28 mouse cellular contexts compared by ENCODE assay signal in genomic region chr12:54037602-54038001, GRCm38 (mm10).
"Had no signal": no experiment of that assay in that cellular context is flagged by ENCODE, and none has a peak within 500 bp of the region (broad histone marks: within the 10 kb centered on the region; RNA-seq: fewer than 3 reads in every experiment).

No protein-coding gene starts in this region.

- H3K27me3 ChIP-seq: limb, embryonic 12.5 days; limb, embryonic 13.5 days; limb, embryonic 15.5 days; liver, embryonic 12.5 days; liver, embryonic 13.5 days; liver, embryonic 15.5 days; megakaryocyte, embryonic 14.5 days; midbrain, embryonic 12.5 days; midbrain, embryonic 13.5 days; midbrain, embryonic 15.5 days; neural tube, embryonic 12.5 days had no signal

- DNase-seq: left cerebral cortex, postnatal 4 days; liver; liver, embryonic 13.5 days; liver, postnatal 0 days; lung, adult 18-20 months; lung, adult 2 months; lung, embryonic 14.5 days; lung, postnatal 10 days; lung, postnatal 14 days; lung, postnatal 36 days; lung, postnatal 4 days; midbrain, embryonic 14.5 days had no signal

- H3K4me3 ChIP-seq: limb, embryonic 10.5 days; limb, embryonic 12.5 days; limb, embryonic 13.5 days; limb, embryonic 15.5 days; liver, embryonic 12.5 days; liver, embryonic 13.5 days; liver, embryonic 15.5 days; lung, embryonic 15.5 days; midbrain, embryonic 10.5 days; midbrain, embryonic 12.5 days; midbrain, embryonic 13.5 days; midbrain, embryonic 15.5 days; neural tube, embryonic 12.5 days had no signal

- ATAC-seq: liver, embryonic 12.5 days; liver, postnatal 0 days; lung, postnatal 0 days; midbrain, embryonic 13.5 days; midbrain, embryonic 15.5 days; midbrain, embryonic 16.5 days had no signal

- H3K36me3 ChIP-seq: limb, embryonic 10.5 days; limb, embryonic 12.5 days; limb, embryonic 13.5 days; limb, embryonic 15.5 days; liver, embryonic 12.5 days; liver, embryonic 13.5 days; liver, embryonic 15.5 days; lung, embryonic 15.5 days; midbrain, embryonic 10.5 days; midbrain, embryonic 12.5 days; midbrain, embryonic 13.5 days; midbrain, embryonic 15.5 days; neural tube, embryonic 12.5 days had no signal

- H3K4me2 ChIP-seq: limb, embryonic 12.5 days; limb, embryonic 13.5 days; limb, embryonic 15.5 days; liver, embryonic 12.5 days; liver, embryonic 13.5 days; liver, embryonic 15.5 days; lung, embryonic 14.5 days; lung, embryonic 15.5 days; midbrain, embryonic 11.5 days; midbrain, embryonic 12.5 days; midbrain, embryonic 13.5 days; midbrain, embryonic 15.5 days; neural tube, embryonic 12.5 days had no signal
